Mouse (Mus musculus) stomach, embryonic 16.5 days (tissue): Measurements from ENCODE around the gene Pogz. TPM values are rescaled to one million over a fixed set of nuclear protein-coding genes. Genes with fewer than 3 reads are reported as not detected.

ENCODE experiments used
- ATAC-seq: fragments of 200-750 bp; cut with Nextera tagmentation; 2 replicates; pipeline ENCODE4 v1.8.0; 2017; ENCODE audit warnings: moderate number of reproducible peaks, moderate TSS enrichment; ENCODE audit not compliant: insufficient read depth, low FRiP score
- H3K27ac ChIP-seq: fragments of 300-500 bp; sonication (generic); 2 replicates; pipeline ENCODE4 v1.5.1; 2014; ENCODE audit warnings: low read length
- H3K27me3 ChIP-seq: fragments of 300-500 bp; sonication (generic); 2 replicates; pipeline ENCODE4 v1.6.1; 2014; ENCODE audit warnings: low read length, control low read depth, mixed read lengths; ENCODE audit not compliant: control insufficient read depth, insufficient read depth
- H3K36me3 ChIP-seq: fragments of 300-500 bp; sonication (generic); 2 replicates; pipeline ENCODE4 v1.6.1; 2014; ENCODE audit warnings: low read length; ENCODE audit not compliant: control insufficient read depth, insufficient read depth
- H3K4me1 ChIP-seq: fragments of 300-500 bp; sonication (generic); 2 replicates; pipeline ENCODE4 v1.6.1; 2014; ENCODE audit warnings: low read length, control low read depth, mixed read lengths; ENCODE audit not compliant: control insufficient read depth, insufficient read depth
- H3K4me2 ChIP-seq: fragments of 300-500 bp; sonication (generic); 2 replicates; pipeline ENCODE4 v1.6.1; 2014; ENCODE audit warnings: low read depth, low read length, mixed read lengths
- H3K4me3 ChIP-seq: fragments of 300-500 bp; sonication (generic); replicated peaks from 2 replicates; pipeline ENCODE4 v1.5.1; 2014; ENCODE audit warnings: mild to moderate bottlenecking, low read length
- H3K9ac ChIP-seq: fragments of 300-500 bp; sonication (generic); 2 replicates; pipeline ENCODE4 v1.6.1; 2014; ENCODE audit warnings: low read length
- H3K9me3 ChIP-seq: fragments of 300-500 bp; sonication (generic); replicated peaks from 2 replicates; pipeline ENCODE4 v1.6.1; 2016; ENCODE audit warnings: low read length, control low read depth; ENCODE audit not compliant: control insufficient read depth
- WGBS: fragments of 180-500 bp; shearing (Covaris S2); extraction: QIAGEN DNeasy Blood & Tissue Kit; methylation state at CpG from one replicate; pipeline ENCODE4 v1.1.7; 2014; 5-methylcytosine and 5-hydroxymethylcytosine counted together
- polyA plus RNA-seq: library from polyadenylated mRNA; unstranded; fragments of >200 nt; fragmentation: Nextera tagmentation; extraction: Ambion mirVana; gene quantifications from 2 replicates; pipeline ENCODE4 v1.2.1, GENCODE M21; 2015

Gene Pogz
- polyA plus RNA-seq, 1 experiment from 2014 or later = 13.6 TPM

GRCm38 (mm10) chr3:94821008-94821638, 16.2 kb upstream of the Pogz start:
- peak; percentile 65; the same call in 1 of the 2 replicates for ATAC-seq
- Histone ChIP-seq H3K9ac (peak overlapping the region; percentile 79), H3K4me2 (peak overlapping the region; percentile 56), H3K4me3 (peak overlapping the region; percentile 58), H3K4me1 (no peaks in the 10 kb centered on the region), H3K27me3 (no peaks in the 10 kb centered on the region), H3K36me3 (no peaks in the 10 kb centered on the region), H3K9me3 (no peaks in the 10 kb centered on the region; the same call in 1 of the 2 replicates), H3K27ac (peak overlapping the region; percentile 82)
- 2% methylated on average over 31 of the region's 31 CpGs for WGBS

GRCm38 (mm10) chr3:94822082-94822481, 15.3 kb upstream of the Pogz start:
- Histone ChIP-seq H3K27ac (no peak overlapping the region), H3K4me2 (peak overlapping the region; percentile 56), H3K9ac (no peak overlapping the region), H3K4me3 (peak overlapping the region; percentile 58; the same call in 1 of the 2 replicates), H3K36me3 (no peaks in the 10 kb centered on the region), H3K9me3 (no peaks in the 10 kb centered on the region; the same call in 1 of the 2 replicates), H3K27me3 (no peaks in the 10 kb centered on the region), H3K4me1 (no peaks in the 10 kb centered on the region)
- no peak for ATAC-seq
- 73% methylated on average over 4 of the region's 4 CpGs for WGBS

- Histone ChIP-seq H3K9ac (no peak overlapping the region), H3K36me3 (no peaks in the 10 kb centered on the region), H3K9me3 (no peaks in the 10 kb centered on the region; the same call in 1 of the 2 replicates), H3K4me1 (no peaks in the 10 kb centered on the region), H3K27me3 (no peaks in the 10 kb centered on the region), H3K4me3 (no peak overlapping the region), H3K27ac (no peak overlapping the region), H3K4me2 (no peak overlapping the region)
- 76% methylated on average over 3 of the region's 3 CpGs for WGBS
- ATAC-seq = no peak
Observed at GRCm38 (mm10) chr3:94824110-94824509, 13.3 kb upstream of the Pogz start.

GRCm38 (mm10) chr3:94832100-94832499, 5.3 kb upstream of the Pogz start:
- H3K27ac ChIP-seq = no peak overlapping the region
- H3K4me2 ChIP-seq = no peak overlapping the region
- no peaks in the 10 kb centered on the region for H3K4me1 ChIP-seq
- WGBS = 12% methylated on average over 9 of the region's 9 CpGs
- H3K4me3 ChIP-seq = no peak overlapping the region
- no peak overlapping the region for H3K9ac ChIP-seq
- no peaks in the 10 kb centered on the region for H3K27me3 ChIP-seq
- no peaks in the 10 kb centered on the region for H3K9me3 ChIP-seq
- ATAC-seq = no peak
- H3K36me3 ChIP-seq = no peaks in the 10 kb centered on the region

GRCm38 (mm10) chr3:94832701-94833100, 4.7 kb upstream of the Pogz start:
- WGBS = 66% methylated on average over 5 of the region's 5 CpGs
- no peaks in the 10 kb centered on the region for H3K9me3 ChIP-seq
- H3K36me3 ChIP-seq = no peaks in the 10 kb centered on the region
- H3K27me3 ChIP-seq = no peaks in the 10 kb centered on the region
- no peaks in the 10 kb centered on the region for H3K4me1 ChIP-seq
- no peak overlapping the region for H3K9ac ChIP-seq
- ATAC-seq = no peak
- no peak overlapping the region for H3K27ac ChIP-seq
- H3K4me2 ChIP-seq = no peak overlapping the region
- no peak overlapping the region for H3K4me3 ChIP-seq

- Histone ChIP-seq H3K4me2 (no peak overlapping the region), H3K9ac (no peak overlapping the region), H3K27me3 (no peaks in the 10 kb centered on the region), H3K36me3 (no peaks in the 10 kb centered on the region), H3K27ac (no peak overlapping the region), H3K4me1 (no peaks in the 10 kb centered on the region), H3K4me3 (no peak overlapping the region), H3K9me3 (no peaks in the 10 kb centered on the region)
- no peak for ATAC-seq
Observed at GRCm38 (mm10) chr3:94833358-94833757, 4.0 kb upstream of the Pogz start.

- Histone ChIP-seq H3K36me3 (no peaks in the 10 kb centered on the region), H3K9me3 (no peaks in the 10 kb centered on the region), H3K27me3 (no peaks in the 10 kb centered on the region), H3K27ac (no peak overlapping the region), H3K4me3 (no peak overlapping the region), H3K4me2 (no peak overlapping the region), H3K4me1 (peaks cover 9% of the 10 kb centered on the region; the same call in 1 of the 2 replicates), H3K9ac (no peak overlapping the region)
- ATAC-seq = no peak
- whole genome bisulfite sequencing = 39% methylated on average over 3 of the region's 3 CpGs
Observed at GRCm38 (mm10) chr3:94835396-94835795, 2.0 kb upstream of the Pogz start.

GRCm38 (mm10) chr3:94837959-94838496, 661 bp downstream of the Pogz start:
- ATAC-seq = peak; percentile 79
- peak overlapping the region; percentile 98 for H3K27ac ChIP-seq
- peak overlapping the region; percentile 71 for H3K4me3 ChIP-seq
- H3K4me2 ChIP-seq = peak overlapping the region; percentile 71
- H3K9me3 ChIP-seq = no peaks in the 10 kb centered on the region
- H3K27me3 ChIP-seq = no peaks in the 10 kb centered on the region
- peaks cover 11% of the 10 kb centered on the region; the same call in 1 of the 2 replicates for H3K4me1 ChIP-seq
- H3K36me3 ChIP-seq = no peaks in the 10 kb centered on the region
- WGBS = under 1% methylated on average over 54 of the region's 62 CpGs
- H3K9ac ChIP-seq = peak overlapping the region; percentile 92

- H3K27me3 ChIP-seq = no peaks in the 10 kb centered on the region
- H3K9ac ChIP-seq = peak overlapping the region; percentile 92
- H3K9me3 ChIP-seq = no peaks in the 10 kb centered on the region
- peak overlapping the region; percentile 71 for H3K4me3 ChIP-seq
- no peaks in the 10 kb centered on the region for H3K36me3 ChIP-seq
- ATAC-seq = no peak
- peak overlapping the region; percentile 71 for H3K4me2 ChIP-seq
- H3K4me1 ChIP-seq = peaks cover 11% of the 10 kb centered on the region; the same call in 1 of the 2 replicates
- H3K27ac ChIP-seq = peak overlapping the region; percentile 98
- WGBS = 9% methylated on average over 9 of the region's 9 CpGs
Observed at GRCm38 (mm10) chr3:94838631-94839030, 1.3 kb downstream of the Pogz start.
